Mouse (Mus musculus) neutrophil, adult 5-6 weeks (primary cell): ENCODE measurements at regions not wholly inside any gene's neighbourhood (a gene's known extent, or its start where the extent isn't known, plus 50 kb on each side); places are given as distances from the start of the nearest gene placed in this dataset.

Source experiments
- ATAC-seq: fragments of 151-379, 151-347 bp; 2 replicates; pipeline ENCODE4 v1.8.0; 2017; ENCODE audit warnings: mild to moderate bottlenecking, moderate TSS enrichment; ENCODE audit not compliant: insufficient number of reproducible peaks, poor library complexity, low FRiP score, severe bottlenecking; ENCODE audit errors: extremely low read depth

DNA sequence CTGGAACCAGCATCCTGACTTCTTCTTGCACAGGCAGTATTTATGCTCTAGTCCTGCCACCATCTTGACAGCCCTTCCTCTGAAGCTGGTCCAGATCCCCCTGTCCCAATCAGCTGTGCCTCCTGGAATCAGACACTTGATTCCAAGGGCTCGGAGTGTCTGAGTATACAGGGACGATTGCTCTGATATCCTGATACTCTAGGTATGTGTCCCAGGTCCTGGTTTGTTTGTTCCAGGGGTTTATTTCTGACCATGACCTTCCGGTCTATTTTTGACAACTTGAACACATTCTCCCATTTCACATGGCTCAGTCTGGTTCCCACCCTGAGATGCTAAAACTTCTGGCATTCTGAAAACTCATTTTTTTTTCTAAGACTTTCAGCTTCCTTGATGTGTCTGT, 85.8 kb upstream of the 1700025G04Rik start:
- no peak for ATAC-seq

DNA sequence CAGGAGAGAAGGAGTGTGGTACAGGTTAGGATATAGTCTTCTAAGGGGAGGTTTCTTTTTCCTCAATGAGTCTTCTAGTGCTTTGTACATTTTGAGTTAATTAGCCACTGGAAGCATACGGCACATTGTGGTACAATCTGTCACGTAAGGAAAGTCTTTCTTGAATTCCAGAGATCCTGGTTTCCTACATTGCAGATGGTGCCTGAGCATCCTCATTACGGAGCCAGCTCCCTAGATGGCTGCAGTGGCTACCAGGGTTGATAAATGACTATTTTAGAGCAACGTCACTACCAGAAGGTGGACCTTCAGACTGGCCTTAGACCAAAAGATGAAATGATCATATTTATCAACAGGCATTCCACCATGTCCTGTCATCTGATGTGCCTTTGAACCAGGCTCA, 84.5 kb upstream of the 1700025G04Rik start:
- ATAC-seq: no peak

DNA sequence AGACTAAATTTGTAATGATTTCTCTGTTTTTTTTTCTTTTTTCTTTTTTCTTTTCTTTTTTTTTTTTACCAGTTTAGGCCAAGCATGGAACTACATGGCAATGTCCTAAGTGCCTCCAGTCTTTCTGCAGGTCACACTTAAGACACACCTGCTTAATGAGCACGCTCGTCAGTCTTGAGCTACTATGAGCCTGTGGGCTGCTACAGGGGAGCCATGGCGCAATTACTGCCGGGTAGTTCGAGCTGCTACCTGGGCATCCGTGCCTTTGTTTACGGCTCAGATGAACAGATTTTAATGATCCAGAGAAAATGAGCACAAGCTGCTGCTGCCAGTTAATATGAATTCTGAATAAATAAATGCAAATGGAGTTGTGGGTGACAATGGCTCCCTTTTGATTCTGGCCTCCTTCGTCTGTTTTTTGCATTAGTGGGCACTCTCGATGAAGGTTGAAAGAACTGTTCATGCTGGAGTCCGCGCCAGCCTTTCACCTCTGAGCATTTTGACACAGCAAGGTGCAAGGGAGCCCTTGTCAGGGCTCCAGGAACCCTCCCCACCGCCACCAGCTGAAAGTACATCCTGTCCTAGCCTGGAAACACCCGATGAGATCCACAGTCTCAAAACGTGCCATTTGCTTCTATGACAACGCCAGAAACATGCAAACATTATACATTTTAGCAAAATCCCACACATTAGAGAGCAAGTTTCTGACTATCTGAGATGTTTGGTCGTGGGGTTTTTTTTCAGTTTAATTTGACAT, 81.3 kb upstream of the 1700025G04Rik start:
- ATAC-seq: no peak

DNA sequence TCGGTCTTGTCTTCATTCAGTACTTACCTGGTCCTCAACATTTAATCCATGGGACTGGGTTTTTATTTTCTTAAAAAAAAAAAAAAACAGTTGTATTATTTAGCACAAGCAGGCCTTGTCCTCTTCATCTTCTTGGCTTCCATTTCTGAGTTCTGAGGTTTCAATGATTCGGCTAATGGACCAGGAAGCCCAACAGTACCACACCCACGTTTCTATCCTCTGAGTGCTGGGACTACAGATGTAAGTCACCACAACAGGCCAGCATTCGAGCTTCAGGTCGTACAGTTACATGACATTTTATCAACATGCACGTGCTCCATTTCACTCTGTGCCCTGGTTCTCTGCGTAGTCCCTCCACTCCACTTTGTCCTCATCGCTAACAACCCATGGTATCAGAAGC, 80.7 kb upstream of the 1700025G04Rik start:
- no peak for ATAC-seq

DNA sequence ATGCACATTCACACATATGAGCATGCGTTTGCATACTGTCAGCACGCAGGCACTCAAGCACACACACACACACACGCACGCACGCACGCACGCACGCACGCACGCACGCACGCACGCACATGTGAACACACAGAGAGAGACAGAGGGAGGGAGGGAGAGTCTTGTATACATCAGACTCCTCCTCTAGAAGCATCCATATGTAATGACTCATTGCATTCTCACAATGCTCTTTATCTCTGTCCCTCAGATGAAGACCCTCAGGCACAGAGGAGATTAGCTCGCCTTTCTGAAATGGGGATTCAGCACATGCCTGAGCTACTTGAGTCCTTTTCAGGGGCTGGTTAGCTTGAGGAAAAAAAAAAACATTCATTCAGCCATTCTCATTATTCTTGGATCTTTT, 79.6 kb upstream of the 1700025G04Rik start:
- ATAC-seq: no peak

DNA sequence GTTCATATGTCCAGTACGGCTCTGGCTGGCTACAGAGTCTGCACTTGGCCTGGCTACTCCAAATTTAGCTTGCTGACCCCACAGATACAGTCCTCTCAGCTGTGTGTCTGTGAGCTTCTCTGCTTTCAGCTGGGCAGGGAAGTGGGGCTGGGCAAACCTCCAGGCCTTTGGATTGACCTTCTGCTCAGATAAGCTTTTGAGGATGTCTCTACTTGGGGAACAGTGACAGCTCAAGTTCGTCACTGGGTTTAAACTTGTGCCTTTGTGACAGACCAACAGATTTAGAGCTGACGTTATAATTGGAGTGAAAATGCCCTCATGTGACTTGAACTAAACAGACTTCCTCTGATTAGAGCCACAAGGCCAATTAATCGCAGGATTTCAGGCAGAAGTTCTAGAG, 78.4 kb upstream of the 1700025G04Rik start:
- no peak for ATAC-seq

DNA sequence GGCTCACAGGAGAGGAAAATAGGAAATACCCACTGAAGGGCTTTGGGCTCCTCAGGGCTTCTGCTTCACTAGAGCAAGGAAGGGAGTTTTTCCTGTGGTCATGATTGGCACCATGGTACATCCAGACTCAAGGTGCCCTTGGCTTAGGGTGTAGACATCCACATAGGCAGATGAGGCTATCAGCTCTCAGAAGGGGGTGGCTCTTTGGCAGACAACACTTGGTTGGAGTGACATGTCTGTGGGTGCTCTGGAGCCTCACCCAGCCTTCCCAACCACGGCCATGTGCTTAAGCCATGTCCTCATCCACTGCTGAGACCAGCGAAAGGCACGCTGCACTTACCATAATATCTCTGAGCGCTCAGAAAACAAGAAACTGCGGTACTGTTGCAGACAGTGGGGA, 77.8 kb upstream of the 1700025G04Rik start:
- ATAC-seq: no peak

DNA sequence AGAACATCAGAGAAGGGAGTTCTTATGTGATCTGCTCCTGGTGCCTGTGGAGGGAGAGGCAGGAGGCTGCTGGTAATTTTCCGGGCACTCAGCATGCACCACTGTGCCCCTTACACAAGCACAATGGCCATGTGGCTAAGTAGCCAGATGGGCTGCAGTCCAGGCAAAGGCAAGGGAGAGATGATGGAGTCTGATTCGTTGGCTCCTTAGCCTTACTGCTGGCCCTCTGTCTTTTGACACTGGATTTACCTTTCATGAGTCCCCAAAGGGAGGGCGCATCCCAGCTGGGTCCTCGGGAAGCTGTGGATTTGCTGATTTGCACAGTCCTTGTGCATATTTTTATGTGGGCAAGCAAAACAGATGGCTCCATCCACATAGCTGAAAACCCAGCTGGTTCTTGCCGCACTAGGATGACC, 75.6 kb upstream of the 1700025G04Rik start:
- ATAC-seq: no peak

DNA sequence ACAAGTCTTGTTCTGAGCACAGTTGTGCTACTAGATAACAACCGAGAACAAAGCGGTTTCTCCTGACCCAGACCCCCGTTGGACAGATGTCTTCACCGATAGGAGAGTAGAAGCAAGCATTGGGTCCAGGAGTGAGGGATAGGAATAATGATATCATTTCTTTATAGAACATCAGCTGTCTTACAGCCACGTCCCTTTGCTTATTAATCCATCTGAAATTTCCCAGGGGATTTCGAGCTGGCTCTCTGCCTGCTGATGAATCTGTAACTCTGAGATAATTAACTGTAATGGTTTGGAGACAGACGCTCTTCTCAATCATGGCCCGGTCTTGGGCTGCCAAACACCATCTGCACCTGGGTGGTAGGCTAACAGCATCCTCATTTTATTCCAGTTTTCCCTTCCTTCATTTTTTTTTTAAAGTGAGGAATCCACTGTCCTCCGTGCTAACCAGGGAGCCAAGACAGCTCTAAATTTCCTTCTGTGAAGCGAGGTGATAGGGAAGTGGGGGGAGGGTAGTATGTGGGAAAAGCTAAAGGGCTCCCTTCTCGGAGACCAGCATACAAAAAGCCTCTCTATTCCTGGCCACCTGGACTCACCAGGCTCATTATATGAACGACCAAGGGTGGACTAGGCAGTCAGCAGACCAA, 75.0 kb upstream of the 1700025G04Rik start:
- ATAC-seq: no peak

DNA sequence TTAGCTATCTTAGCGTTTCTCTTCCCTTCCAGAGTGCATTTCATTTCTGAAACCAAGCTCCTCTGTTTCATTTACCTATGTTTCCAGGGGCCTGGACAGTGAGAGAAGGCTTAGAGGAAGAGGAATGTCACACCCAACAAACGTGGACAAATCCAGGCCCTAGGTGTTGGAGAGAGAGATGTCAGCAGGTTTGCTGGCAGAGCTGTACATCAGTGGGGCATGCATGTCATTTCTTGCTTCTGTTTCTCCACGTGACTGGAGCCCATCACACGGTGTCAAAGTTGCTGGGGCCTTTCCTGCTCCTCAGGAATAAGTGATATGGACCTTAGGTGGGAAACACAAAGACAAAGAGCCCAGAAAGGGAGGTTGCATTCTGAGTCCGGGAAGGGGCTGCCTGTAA, 74.3 kb upstream of the 1700025G04Rik start:
- no peak for ATAC-seq

DNA sequence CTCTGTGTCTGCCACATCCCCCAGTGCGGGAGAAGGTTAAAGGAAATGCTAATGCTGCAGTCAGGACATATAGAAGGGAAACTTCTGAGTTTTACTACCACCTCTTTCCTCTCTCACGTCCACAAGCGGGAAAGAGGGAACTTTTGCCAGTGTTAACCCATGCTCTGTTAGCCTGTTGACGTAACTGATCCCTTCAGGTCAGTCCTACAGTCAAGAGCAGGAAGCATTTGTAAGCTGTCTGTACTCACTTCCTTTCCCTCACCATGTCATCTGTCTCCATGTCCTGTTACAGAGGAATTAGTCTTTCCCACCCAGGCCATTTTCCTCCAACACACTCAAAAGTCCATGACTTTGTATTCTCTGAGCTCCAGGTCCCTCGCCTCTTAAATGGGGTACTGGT, 62.5 kb upstream of the 1700025G04Rik start:
- no peak for ATAC-seq

DNA sequence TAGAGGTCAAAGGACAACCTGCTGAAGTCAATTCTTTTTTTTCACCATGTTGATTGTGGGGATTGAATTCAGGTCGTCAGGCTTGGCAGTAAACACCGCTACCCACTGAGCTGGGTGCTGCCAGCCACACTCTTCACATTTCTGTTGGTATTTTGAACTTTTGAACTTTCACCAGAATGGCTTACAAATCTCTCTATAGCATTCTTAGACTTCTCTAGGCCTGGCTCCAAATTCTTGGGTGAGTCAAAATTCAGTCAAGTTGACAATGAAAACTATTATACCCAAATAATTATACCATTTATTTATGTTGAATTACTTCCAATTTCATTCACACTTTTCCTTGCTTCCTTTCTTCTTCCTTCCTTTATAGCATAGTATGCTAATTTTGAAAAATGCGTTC, 58.8 kb upstream of the 1700025G04Rik start:
- ATAC-seq: no peak

DNA sequence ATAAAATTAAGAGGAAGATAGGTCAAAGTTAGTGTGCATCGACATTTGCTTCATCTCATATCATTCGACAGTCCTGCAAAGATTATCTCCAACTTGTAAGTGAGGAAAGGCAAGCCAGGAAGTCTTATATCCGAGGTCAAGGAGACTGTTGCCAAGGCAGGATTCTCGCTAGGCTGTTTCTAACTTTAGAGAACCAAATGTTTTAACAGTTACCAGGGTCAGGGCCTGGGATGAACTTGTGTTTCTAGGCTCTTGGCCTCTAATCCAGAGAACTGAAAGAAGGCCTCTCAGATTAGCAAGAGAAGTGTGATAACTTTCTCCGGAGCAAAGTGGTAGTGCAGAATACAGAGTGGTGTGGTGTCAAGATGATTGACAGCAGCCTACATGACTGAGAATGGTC, 50.2 kb upstream of the 1700025G04Rik start:
- no peak for ATAC-seq
